Mouse (Mus musculus): ENCODE measurements at regions not wholly inside any gene's neighbourhood (a gene's known extent, or its start where the extent isn't known, plus 50 kb on each side); places are given as distances from the start of the nearest gene placed in this dataset.
A peak's percentile ranks its signal among the peaks of the same experiment; 100 is the strongest.

- Histone ChIP-seq H3K4me1 (replicated peaks; ENCODE audit: control insufficient read depth, insufficient read depth, low read length) (no peaks in the 10 kb centered on the region), H3K36me3 (ENCODE audit: control insufficient read depth, insufficient read depth, low read length) (no peaks in the 10 kb centered on the region), H3K27me3 (ENCODE audit: control insufficient read depth, insufficient read depth, low read length) (no peaks in the 10 kb centered on the region), H3K9ac (ENCODE audit: low read length) (no peak overlapping the region), H3K27ac (ENCODE audit: low read depth, low read length) (no peak overlapping the region), H3K4me2 (ENCODE audit: low read depth, low read length, severe bottlenecking) (no peak overlapping the region), H3K9me3 (ENCODE audit: control insufficient read depth, low read length) (no peaks in the 10 kb centered on the region), H3K4me3 (ENCODE audit: low read depth, low read length) (no peak overlapping the region)
- ATAC-seq (replicated peaks; ENCODE audit: low FRiP score) = no peak
- 87% methylated on average over 3 of the region's 3 CpGs for WGBS
- DNase-seq (ENCODE audit: low spot score) = no peak
Measured at GRCm38 (mm10) chr13:59323933-59324332, 261.1 kb downstream of the Agtpbp1 start.

GRCm38 (mm10) chr13:59323441-59323840, 261.6 kb downstream of the Agtpbp1 start:
- ATAC-seq (replicated peaks; ENCODE audit: low FRiP score) = no peak
- no peak overlapping the region for H3K4me2 ChIP-seq (ENCODE audit: low read depth, low read length, severe bottlenecking)

GRCm38 (mm10) chr13:59320261-59320660, 264.8 kb downstream of the Agtpbp1 start:
- Histone ChIP-seq H3K4me3 (ENCODE audit: low read depth, low read length) (no peak overlapping the region), H3K9ac (ENCODE audit: low read length) (no peak overlapping the region), H3K4me1 (replicated peaks; ENCODE audit: control insufficient read depth, insufficient read depth, low read length) (no peaks in the 10 kb centered on the region), H3K27ac (ENCODE audit: low read depth, low read length) (no peak overlapping the region), H3K27me3 (ENCODE audit: control insufficient read depth, insufficient read depth, low read length) (no peaks in the 10 kb centered on the region), H3K4me2 (ENCODE audit: low read depth, low read length, severe bottlenecking) (no peak overlapping the region), H3K9me3 (ENCODE audit: control insufficient read depth, low read length) (no peaks in the 10 kb centered on the region), H3K36me3 (ENCODE audit: control insufficient read depth, insufficient read depth, low read length) (no peaks in the 10 kb centered on the region)
- DNase-seq (ENCODE audit: low spot score) (no peak), ATAC-seq (replicated peaks; ENCODE audit: low FRiP score) (no peak)
- WGBS = 86% methylated on average over 5 of the region's 5 CpGs

More at GRCm38 (mm10) chr13:59323441-59323840, 261.6 kb downstream of the Agtpbp1 start:
- no peaks in the 10 kb centered on the region for H3K27me3 ChIP-seq (ENCODE audit: control insufficient read depth, insufficient read depth, low read length)
- H3K27ac ChIP-seq (ENCODE audit: low read depth, low read length) = no peak overlapping the region
- no peak for DNase-seq (ENCODE audit: low spot score)
- 48% methylated on average over 5 of the region's 5 CpGs for WGBS
- H3K9me3 ChIP-seq (ENCODE audit: control insufficient read depth, low read length) = no peaks in the 10 kb centered on the region
- no peak overlapping the region for H3K9ac ChIP-seq (ENCODE audit: low read length)
- no peaks in the 10 kb centered on the region for H3K4me1 ChIP-seq (replicated peaks; ENCODE audit: control insufficient read depth, insufficient read depth, low read length)
- H3K4me3 ChIP-seq (ENCODE audit: low read depth, low read length) = no peak overlapping the region
- no peaks in the 10 kb centered on the region for H3K36me3 ChIP-seq (ENCODE audit: control insufficient read depth, insufficient read depth, low read length)

GRCm38 (mm10) chr13:59317458-59318005, 267.5 kb downstream of the Agtpbp1 start:
- Histone ChIP-seq H3K27me3 (ENCODE audit: control insufficient read depth, insufficient read depth, low read length) (no peaks in the 10 kb centered on the region), H3K9me3 (ENCODE audit: control insufficient read depth, low read length) (no peaks in the 10 kb centered on the region), H3K4me2 (ENCODE audit: low read depth, low read length, severe bottlenecking) (no peak overlapping the region), H3K4me1 (replicated peaks; ENCODE audit: control insufficient read depth, insufficient read depth, low read length) (no peaks in the 10 kb centered on the region), H3K9ac (ENCODE audit: low read length) (no peak overlapping the region), H3K4me3 (ENCODE audit: low read depth, low read length) (no peak overlapping the region), H3K36me3 (ENCODE audit: control insufficient read depth, insufficient read depth, low read length) (no peaks in the 10 kb centered on the region), H3K27ac (ENCODE audit: low read depth, low read length) (no peak overlapping the region)
- ATAC-seq (replicated peaks; ENCODE audit: low FRiP score) = no peak
- DNase-seq (ENCODE audit: low spot score) = no peak
- WGBS = 73% methylated on average over 16 of the region's 16 CpGs

- no peak overlapping the region for H3K4me3 ChIP-seq (ENCODE audit: low read depth, low read length)
- 73% methylated on average over 3 of the region's 3 CpGs for WGBS
- no peak for ATAC-seq (replicated peaks; ENCODE audit: low FRiP score)
- no peak overlapping the region for H3K4me2 ChIP-seq (ENCODE audit: low read depth, low read length, severe bottlenecking)
- H3K4me1 ChIP-seq (replicated peaks; ENCODE audit: control insufficient read depth, insufficient read depth, low read length) = no peaks in the 10 kb centered on the region
- no peak overlapping the region for H3K9ac ChIP-seq (ENCODE audit: low read length)
- H3K9me3 ChIP-seq (ENCODE audit: control insufficient read depth, low read length) = no peaks in the 10 kb centered on the region
- no peak overlapping the region for H3K27ac ChIP-seq (ENCODE audit: low read depth, low read length)
- no peaks in the 10 kb centered on the region for H3K27me3 ChIP-seq (ENCODE audit: control insufficient read depth, insufficient read depth, low read length)
- no peaks in the 10 kb centered on the region for H3K36me3 ChIP-seq (ENCODE audit: control insufficient read depth, insufficient read depth, low read length)
- no peak for DNase-seq (ENCODE audit: low spot score)
Measured at GRCm38 (mm10) chr13:59315811-59316210, 269.2 kb downstream of the Agtpbp1 start.

- no peaks in the 10 kb centered on the region for H3K27me3 ChIP-seq (ENCODE audit: control insufficient read depth, insufficient read depth, low read length)
- no peak overlapping the region for H3K4me2 ChIP-seq (ENCODE audit: low read depth, low read length, severe bottlenecking)
- no peaks in the 10 kb centered on the region for H3K9me3 ChIP-seq (ENCODE audit: control insufficient read depth, low read length)
- H3K4me1 ChIP-seq (replicated peaks; ENCODE audit: control insufficient read depth, insufficient read depth, low read length) = no peaks in the 10 kb centered on the region
- no peaks in the 10 kb centered on the region for H3K36me3 ChIP-seq (ENCODE audit: control insufficient read depth, insufficient read depth, low read length)
- ATAC-seq (replicated peaks; ENCODE audit: low FRiP score) (no peak), DNase-seq (ENCODE audit: low spot score) (peak; percentile 73)
- WGBS = 70% methylated on average over 1 of the region's 1 CpGs
- no peak overlapping the region for H3K9ac ChIP-seq (ENCODE audit: low read length)
- no peak overlapping the region for H3K27ac ChIP-seq (ENCODE audit: low read depth, low read length)
- no peak overlapping the region for H3K4me3 ChIP-seq (ENCODE audit: low read depth, low read length)
Measured at GRCm38 (mm10) chr13:59314419-59314818, 270.6 kb downstream of the Agtpbp1 start.

- Histone ChIP-seq H3K27ac (ENCODE audit: low read depth, low read length) (no peak overlapping the region), H3K9me3 (ENCODE audit: control insufficient read depth, low read length) (no peaks in the 10 kb centered on the region), H3K9ac (ENCODE audit: low read length) (no peak overlapping the region), H3K4me2 (ENCODE audit: low read depth, low read length, severe bottlenecking) (no peak overlapping the region), H3K4me1 (replicated peaks; ENCODE audit: control insufficient read depth, insufficient read depth, low read length) (no peaks in the 10 kb centered on the region), H3K4me3 (ENCODE audit: low read depth, low read length) (no peak overlapping the region), H3K36me3 (ENCODE audit: control insufficient read depth, insufficient read depth, low read length) (no peaks in the 10 kb centered on the region), H3K27me3 (ENCODE audit: control insufficient read depth, insufficient read depth, low read length) (no peaks in the 10 kb centered on the region)
- no peak for ATAC-seq (replicated peaks; ENCODE audit: low FRiP score)
- WGBS = 97% methylated on average over 7 of the region's 7 CpGs
- DNase-seq (ENCODE audit: low spot score) = no peak
Measured at GRCm38 (mm10) chr13:59313725-59314330, 271.2 kb downstream of the Agtpbp1 start.

- Histone ChIP-seq H3K27ac (ENCODE audit: low read depth, low read length) (no peak overlapping the region), H3K9me3 (ENCODE audit: control insufficient read depth, low read length) (no peaks in the 10 kb centered on the region), H3K4me3 (ENCODE audit: low read depth, low read length) (no peak overlapping the region), H3K9ac (ENCODE audit: low read length) (no peak overlapping the region), H3K4me2 (ENCODE audit: low read depth, low read length, severe bottlenecking) (no peak overlapping the region), H3K4me1 (replicated peaks; ENCODE audit: control insufficient read depth, insufficient read depth, low read length) (no peaks in the 10 kb centered on the region; the same call in 1 of the 2 replicates), H3K27me3 (ENCODE audit: control insufficient read depth, insufficient read depth, low read length) (no peaks in the 10 kb centered on the region), H3K36me3 (ENCODE audit: control insufficient read depth, insufficient read depth, low read length) (no peaks in the 10 kb centered on the region)
- DNase-seq (ENCODE audit: low spot score) (no peak), ATAC-seq (replicated peaks; ENCODE audit: low FRiP score) (no peak)
- WGBS = 7% methylated on average over 5 of the region's 5 CpGs
Measured at GRCm38 (mm10) chr13:59292905-59293304, 292.1 kb downstream of the Agtpbp1 start.

- Histone ChIP-seq H3K4me3 (ENCODE audit: low read depth, low read length) (no peak overlapping the region), H3K9ac (ENCODE audit: low read length) (no peak overlapping the region), H3K4me1 (replicated peaks; ENCODE audit: control insufficient read depth, insufficient read depth, low read length) (no peaks in the 10 kb centered on the region; the same call in 1 of the 2 replicates), H3K36me3 (ENCODE audit: control insufficient read depth, insufficient read depth, low read length) (no peaks in the 10 kb centered on the region), H3K27ac (ENCODE audit: low read depth, low read length) (no peak overlapping the region), H3K27me3 (ENCODE audit: control insufficient read depth, insufficient read depth, low read length) (no peaks in the 10 kb centered on the region), H3K4me2 (ENCODE audit: low read depth, low read length, severe bottlenecking) (no peak overlapping the region), H3K9me3 (ENCODE audit: control insufficient read depth, low read length) (no peaks in the 10 kb centered on the region)
- WGBS = 81% methylated on average over 11 of the region's 11 CpGs
- no peak for ATAC-seq (replicated peaks; ENCODE audit: low FRiP score)
- DNase-seq (ENCODE audit: low spot score) = no peak
Measured at GRCm38 (mm10) chr13:59289127-59289526, 295.9 kb downstream of the Agtpbp1 start.

Data from forebrain, embryonic 11.5 days (tissue).